Mouse (Mus musculus) subcutaneous adipose tissue, adult 2 months (tissue): ENCODE data around the gene Tcf20. TPM values are rescaled to one million over a fixed set of nuclear protein-coding genes. Genes with fewer than 3 reads are reported as not detected.

Source experiments
- polyA plus RNA-seq: library from polyadenylated mRNA; depleted of rRNA; stranded (reverse); fragments of >200 nt; gene quantifications from 2 replicates; pipeline ENCODE4 v1.2.3, GENCODE M21; 2012; ENCODE audit warnings: low replicate concordance; rRNA removed

Gene Tcf20
- 17.1 and 20.2 TPM in 2 replicates for polyA plus RNA-seq

DNA sequence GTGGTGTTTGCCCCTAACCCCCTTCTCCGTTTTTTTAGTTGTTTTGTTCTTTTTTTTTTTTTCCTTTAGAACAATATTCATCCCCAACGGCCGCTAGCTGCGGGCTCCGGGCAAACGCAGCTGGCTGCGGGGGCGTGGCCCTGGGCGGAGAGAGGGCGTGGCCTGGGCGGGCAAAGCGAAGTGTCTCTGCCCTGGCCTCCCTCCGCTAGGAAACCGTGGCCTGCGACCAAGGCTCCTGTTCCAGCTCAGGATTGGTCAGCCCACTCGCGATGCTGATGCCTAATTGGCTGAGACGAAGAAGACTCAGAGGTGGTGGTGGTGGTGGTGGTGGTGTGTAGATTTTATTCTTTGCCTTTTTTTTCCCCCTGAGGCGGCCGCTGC is at the start of gene Tcf20:
TSS of gene Tcf20 (minus strand) at position 141 of the 381 bp plus-strand sequence.

GRCm38 (mm10) chr15:83032981-83033541 is 45.4 kb upstream of the Tcf20 start, which contains the start of gene Nfam1:
TSS of gene Nfam1 (minus strand) at chr15:83033306.

GRCm38 (mm10) chr15:82794277-82794676 is 193.4 kb downstream of the Tcf20 start, which contains the start of gene Cyp2d26:
TSS of gene Cyp2d26 (minus strand) at chr15:82794294.

DNA sequence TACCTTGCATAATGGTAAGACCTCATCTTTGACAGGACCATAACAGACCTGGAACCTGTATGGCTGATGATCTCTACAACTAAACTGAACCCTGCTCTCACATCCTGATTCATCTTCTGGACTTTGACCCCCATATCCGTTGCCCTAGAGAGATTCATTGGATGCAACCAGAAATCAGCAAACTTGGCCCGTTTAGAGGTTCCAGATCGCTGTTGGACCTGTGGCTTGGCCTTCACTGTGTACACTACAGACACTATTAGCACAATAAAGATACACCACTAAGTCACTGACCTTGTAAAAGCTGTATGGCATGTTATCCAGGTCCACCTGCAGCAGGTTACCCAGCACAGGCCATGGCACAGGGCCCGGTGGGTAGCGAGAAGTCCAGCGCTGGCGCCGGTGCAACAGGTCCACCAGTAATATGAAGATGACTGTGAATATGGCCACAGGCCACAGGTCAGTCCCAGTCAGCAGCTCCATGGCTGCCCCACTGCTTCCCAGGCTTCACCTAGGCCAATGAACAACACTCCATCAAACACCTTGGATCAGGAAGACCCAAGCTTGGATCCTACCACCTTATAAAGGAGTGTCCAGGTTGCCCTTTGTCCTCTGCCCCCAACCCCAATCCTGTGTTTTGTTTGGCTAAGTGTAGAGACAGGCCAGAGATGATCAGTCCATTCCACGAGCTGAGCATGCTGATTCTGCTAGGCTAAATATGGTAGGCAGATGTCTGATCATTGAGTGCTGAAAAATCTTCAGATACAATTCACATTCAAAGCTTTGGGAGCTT is 223.8 kb downstream of the Tcf20 start, which contains the start of gene Cyp2d40:
TSS of gene Cyp2d40 (minus strand) at position 553 of the 790 bp plus-strand sequence.

Other genes starting within 250 kb of the Tcf20 start
- gene Cyp2d40, start 223.7 kb downstream of the Tcf20 start, polyA plus RNA-seq: 0.10 TPM in 1 of 2 replicates, not detected in the other
- gene Cyp2d26, start 193.6 kb downstream of the Tcf20 start, polyA plus RNA-seq: 0.17 and 0.49 TPM in 2 replicates
- gene Nfam1, start 45.4 kb upstream of the Tcf20 start, polyA plus RNA-seq: 10.2 and 14.0 TPM in 2 replicates
- 79.8 and 124 TPM in 2 replicates for gene Serhl, start 101.6 kb upstream of the Tcf20 start, polyA plus RNA-seq
- 86.9 and 155 TPM in 2 replicates for gene Rrp7a, start 134.9 kb upstream of the Tcf20 start, polyA plus RNA-seq
- 54.5 and 96.4 TPM in 2 replicates for gene Poldip3, start 161.5 kb upstream of the Tcf20 start, polyA plus RNA-seq
- gene Cyb5r3, start 184.7 kb upstream of the Tcf20 start, polyA plus RNA-seq: 299 and 374 TPM in 2 replicates